Mouse (Mus musculus): ENCODE measurements at regions not wholly inside any gene's neighbourhood (a gene's known extent, or its start where the extent isn't known, plus 50 kb on each side); places are given as distances from the start of the nearest gene placed in this dataset.

DNA sequence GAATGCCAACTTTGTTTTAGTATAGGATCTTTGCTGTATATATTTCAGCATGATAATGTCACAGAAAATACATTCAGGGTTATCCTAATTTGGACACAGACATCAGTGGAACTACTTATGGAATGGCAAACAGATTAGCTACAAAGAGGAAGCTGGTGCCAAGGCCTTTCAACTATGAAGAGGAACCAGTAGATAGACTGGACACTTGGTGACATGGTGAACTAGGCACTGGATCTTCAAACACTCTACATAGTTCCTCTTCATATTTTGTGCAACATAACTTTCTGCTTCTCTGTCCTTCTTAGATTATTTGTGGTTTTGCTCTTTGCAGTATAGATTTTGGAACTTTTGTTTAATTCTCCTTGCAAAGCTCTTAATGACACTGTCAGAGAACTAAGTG is 85.4 kb upstream of the Lyplal1 start:
- TF ChIP-seq FLI1 (IDR thresholded peaks at IDR 0.05; ENCODE audit: low read length) (no peak), GATA1 (IDR thresholded peaks at IDR 0.05; ENCODE audit: borderline replicate concordance, low read length) (no peak)
- no peaks in the 10 kb centered on the region for H3K36me3 ChIP-seq (replicated peaks; ENCODE audit: low read length)
- H3K27me3 ChIP-seq (replicated peaks): no peaks in the 10 kb centered on the region
- H3K4me3 ChIP-seq (replicated peaks): no peak overlapping the region
- H3K4me1 ChIP-seq: no peaks in the 10 kb centered on the region
- H3K9me3 ChIP-seq: 0 out of 2 replicates have a peak, but pooled peaks cover 3% of the 10 kb centered on the region

- TF ChIP-seq FLI1 (IDR thresholded peaks at IDR 0.05; ENCODE audit: low read length) (no peak), GATA1 (IDR thresholded peaks at IDR 0.05; ENCODE audit: borderline replicate concordance, low read length) (no peak)
- Histone ChIP-seq H3K4me1 (no peaks in the 10 kb centered on the region), H3K36me3 (replicated peaks; ENCODE audit: low read length) (no peaks in the 10 kb centered on the region), H3K9me3 (peaks cover 11% of the 10 kb centered on the region; the same call in 1 of the 2 replicates), H3K27me3 (replicated peaks) (no peaks in the 10 kb centered on the region), H3K4me3 (replicated peaks) (no peak overlapping the region)
These were observed 81.3 kb upstream of the Lyplal1 start for GRCm38 (mm10) chr1:186198391-186198790.

DNA sequence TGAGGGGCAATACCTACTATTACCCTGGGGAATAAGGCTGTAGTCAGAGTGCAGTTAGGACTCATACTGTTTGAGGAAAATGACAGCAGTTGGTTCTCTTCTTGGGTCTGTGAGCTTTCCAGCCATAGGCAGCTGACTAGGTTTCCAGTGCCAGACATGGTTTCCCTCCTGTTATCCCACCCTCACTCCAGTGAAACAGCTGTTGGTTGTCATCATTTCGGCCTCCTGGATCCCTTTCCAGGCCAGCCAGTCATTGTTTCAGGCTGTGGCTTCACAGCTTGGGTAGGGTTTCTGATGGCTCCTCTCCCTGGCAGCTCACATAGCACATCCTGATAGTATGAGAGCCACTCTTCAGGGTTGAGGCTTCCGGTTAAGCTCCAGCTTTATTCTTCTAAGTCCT is 79.9 kb upstream of the Lyplal1 start:
- no peak overlapping the region for H3K4me3 ChIP-seq (replicated peaks)
- no peaks in the 10 kb centered on the region for H3K36me3 ChIP-seq (replicated peaks; ENCODE audit: low read length)
- no peaks in the 10 kb centered on the region for H3K4me1 ChIP-seq
- H3K9me3 ChIP-seq: peaks cover 11% of the 10 kb centered on the region; the same call in 1 of the 2 replicates
- no peaks in the 10 kb centered on the region for H3K27me3 ChIP-seq (replicated peaks)
- TF ChIP-seq GATA1 (IDR thresholded peaks at IDR 0.05; ENCODE audit: borderline replicate concordance, low read length) (no peak), FLI1 (IDR thresholded peaks at IDR 0.05; ENCODE audit: low read length) (no peak)

DNA sequence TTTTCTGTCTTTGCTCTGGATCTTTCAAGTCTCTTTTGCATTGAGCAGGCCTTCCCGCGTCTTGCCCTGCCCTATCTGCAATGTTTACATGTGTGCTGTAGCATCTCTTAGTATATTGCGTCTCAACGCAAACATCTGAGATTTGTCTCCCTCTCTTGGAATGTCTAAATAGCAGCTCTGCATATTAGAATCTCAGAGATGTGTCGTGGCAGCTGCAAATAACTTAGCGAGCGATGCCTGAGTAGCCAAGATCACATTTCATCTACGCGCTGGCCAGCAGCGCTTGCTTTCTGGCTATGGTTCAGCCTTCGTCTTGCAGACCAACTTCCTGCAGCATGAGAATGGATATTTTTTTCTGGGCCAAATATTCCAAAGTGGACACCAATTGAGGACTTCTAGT is 72.3 kb upstream of the Lyplal1 start:
- Histone ChIP-seq H3K9me3 (peaks cover 33% of the 10 kb centered on the region), H3K4me3 (replicated peaks) (no peak overlapping the region), H3K36me3 (replicated peaks; ENCODE audit: low read length) (no peaks in the 10 kb centered on the region), H3K27me3 (replicated peaks) (no peaks in the 10 kb centered on the region), H3K4me1 (no peaks in the 10 kb centered on the region)
- no peak for TF ChIP-seq GATA1 (IDR thresholded peaks at IDR 0.05; ENCODE audit: borderline replicate concordance, low read length)
- TF ChIP-seq FLI1 (IDR thresholded peaks at IDR 0.05; ENCODE audit: low read length): no peak

GRCm38 (mm10) chr1:186187372-186187771 is 70.3 kb upstream of the Lyplal1 start:
- H3K4me1 ChIP-seq: no peaks in the 10 kb centered on the region
- TF ChIP-seq FLI1 (IDR thresholded peaks at IDR 0.05; ENCODE audit: low read length) (no peak), GATA1 (IDR thresholded peaks at IDR 0.05; ENCODE audit: borderline replicate concordance, low read length) (no peak)

DNA sequence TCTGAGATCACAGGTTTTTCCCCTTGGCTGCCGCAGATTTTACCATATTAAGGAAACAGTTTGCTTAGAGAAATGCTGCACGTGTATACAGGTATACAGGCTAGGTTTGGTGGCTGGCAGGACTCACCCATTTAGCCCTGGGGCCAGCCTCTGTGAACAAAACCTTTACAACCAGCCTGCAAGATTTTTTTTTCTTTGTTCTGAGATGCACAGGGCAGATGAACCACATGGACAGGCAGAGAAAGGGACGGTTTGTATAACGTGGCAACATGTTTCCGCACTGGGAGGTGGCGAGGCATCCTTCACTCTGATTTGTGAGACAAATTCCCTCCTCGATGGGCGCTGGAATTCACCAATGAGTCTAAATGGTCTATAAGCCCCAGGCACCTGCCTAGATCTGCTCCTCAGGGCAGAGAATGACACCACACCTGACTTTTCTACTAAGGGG is 66.1 kb upstream of the Lyplal1 start:
- no peaks in the 10 kb centered on the region for H3K36me3 ChIP-seq (replicated peaks; ENCODE audit: low read length)
- TF ChIP-seq FLI1 (IDR thresholded peaks at IDR 0.05; ENCODE audit: low read length) (no peak), GATA1 (IDR thresholded peaks at IDR 0.05; ENCODE audit: borderline replicate concordance, low read length) (no peak)
- no peak overlapping the region for H3K4me3 ChIP-seq (replicated peaks)
- H3K27me3 ChIP-seq (replicated peaks): no peaks in the 10 kb centered on the region
- no peaks in the 10 kb centered on the region for H3K4me1 ChIP-seq
- H3K9me3 ChIP-seq: peaks cover 33% of the 10 kb centered on the region

More at GRCm38 (mm10) chr1:186187372-186187771, 70.3 kb upstream of the Lyplal1 start:
- Histone ChIP-seq H3K27me3 (replicated peaks) (no peaks in the 10 kb centered on the region), H3K36me3 (replicated peaks; ENCODE audit: low read length) (no peaks in the 10 kb centered on the region), H3K4me3 (replicated peaks) (no peak overlapping the region), H3K9me3 (peaks cover 44% of the 10 kb centered on the region)

GRCm38 (mm10) chr1:186182498-186183203 is 65.5 kb upstream of the Lyplal1 start:
- H3K36me3 ChIP-seq (replicated peaks; ENCODE audit: low read length): no peaks in the 10 kb centered on the region
- no peaks in the 10 kb centered on the region for H3K27me3 ChIP-seq (replicated peaks)
- peaks cover 28% of the 10 kb centered on the region for H3K9me3 ChIP-seq
- TF ChIP-seq FLI1 (IDR thresholded peaks at IDR 0.05; ENCODE audit: low read length): no peak
- TF ChIP-seq GATA1 (IDR thresholded peaks at IDR 0.05; ENCODE audit: borderline replicate concordance, low read length): no peak
- H3K4me1 ChIP-seq: no peaks in the 10 kb centered on the region
- no peak overlapping the region for H3K4me3 ChIP-seq (replicated peaks)

- no peak for TF ChIP-seq FLI1 (IDR thresholded peaks at IDR 0.05; ENCODE audit: low read length)
- TF ChIP-seq GATA1 (IDR thresholded peaks at IDR 0.05; ENCODE audit: borderline replicate concordance, low read length): no peak
- peaks cover 29% of the 10 kb centered on the region for H3K9me3 ChIP-seq
- no peak overlapping the region for H3K4me3 ChIP-seq (replicated peaks)
- no peaks in the 10 kb centered on the region for H3K27me3 ChIP-seq (replicated peaks)
- no peaks in the 10 kb centered on the region for H3K4me1 ChIP-seq
- H3K36me3 ChIP-seq (replicated peaks; ENCODE audit: low read length): no peaks in the 10 kb centered on the region
These were observed 59.9 kb upstream of the Lyplal1 start for GRCm38 (mm10) chr1:186177019-186177418.

DNA sequence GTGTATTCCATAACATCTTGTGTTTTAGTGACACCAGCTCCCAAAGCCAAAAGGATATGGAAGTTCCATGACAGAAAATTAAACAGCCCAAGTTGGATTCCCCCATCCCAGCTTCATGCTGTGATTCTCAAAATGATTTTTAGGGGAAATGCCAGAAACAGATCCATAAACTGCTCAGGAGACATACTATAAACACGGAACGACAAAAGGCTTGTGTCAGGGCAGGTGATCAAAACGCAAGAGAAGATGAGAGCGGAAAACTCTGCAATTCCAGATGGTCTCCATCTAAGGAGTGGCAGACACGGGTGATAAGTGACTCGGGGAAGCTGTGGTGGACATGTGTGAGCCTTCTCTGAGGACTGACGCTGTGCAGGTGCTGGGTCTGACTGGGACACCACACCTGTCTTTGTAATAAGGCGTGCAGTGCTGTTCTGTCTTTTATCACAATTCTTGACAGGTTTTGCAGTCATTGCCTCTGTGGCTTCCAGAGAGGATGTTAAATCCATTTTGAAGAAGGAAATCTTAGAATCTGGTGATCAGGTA is 56.4 kb upstream of the Lyplal1 start:
- Histone ChIP-seq H3K9me3 (peaks cover 37% of the 10 kb centered on the region), H3K4me1 (no peaks in the 10 kb centered on the region), H3K36me3 (replicated peaks; ENCODE audit: low read length) (no peaks in the 10 kb centered on the region), H3K4me3 (replicated peaks) (peak overlapping the region; percentile 2), H3K27me3 (replicated peaks) (no peaks in the 10 kb centered on the region)
- TF ChIP-seq GATA1 (IDR thresholded peaks at IDR 0.05; ENCODE audit: borderline replicate concordance, low read length) (no peak), FLI1 (IDR thresholded peaks at IDR 0.05; ENCODE audit: low read length) (no peak)

- Histone ChIP-seq H3K4me3 (replicated peaks) (no peak overlapping the region), H3K4me1 (no peaks in the 10 kb centered on the region), H3K36me3 (replicated peaks; ENCODE audit: low read length) (no peaks in the 10 kb centered on the region), H3K27me3 (replicated peaks) (no peaks in the 10 kb centered on the region), H3K9me3 (peaks cover 33% of the 10 kb centered on the region)
- TF ChIP-seq FLI1 (IDR thresholded peaks at IDR 0.05; ENCODE audit: low read length) (no peak), GATA1 (IDR thresholded peaks at IDR 0.05; ENCODE audit: borderline replicate concordance, low read length) (no peak)
These were observed 54.6 kb upstream of the Lyplal1 start for GRCm38 (mm10) chr1:186171691-186172090.

Measured in megakaryocyte, embryonic 14.5 days (primary cell).